ENCODE assay signal across 10 mouse cellular contexts in genomic region chr15:26717952-26718351, GRCm38 (mm10).
DNase-seq lines count a peak whose midpoint lies in the region; ATAC-seq and TF ChIP-seq lines count a peak whose summit lies in the region.
"Had no signal": no experiment of that assay in that cellular context is flagged by ENCODE, and none has a peak within 500 bp of the region (broad histone marks: within the 10 kb centered on the region; RNA-seq: fewer than 3 reads in every experiment).

No protein-coding gene starts in this region.

- peak overlapping the region; percentile 59 for H3K27ac ChIP-seq in heart, embryonic 13.5 days (replicated peaks)
- H3K27ac ChIP-seq in heart, adult 2 months, result no peak overlapping the region
- H3K27ac ChIP-seq in hindbrain, embryonic 16.5 days (ENCODE audit: low read depth, low read length), result no peak overlapping the region; the same call in 1 of the 2 replicates

- WGBS in heart, embryonic 13.5 days, result 32% methylated on average over 7 of the region's 7 CpGs
- WGBS in heart, adult 2 months, result 40% methylated on average over 7 of the region's 7 CpGs
- 44% methylated on average over 7 of the region's 7 CpGs for WGBS in hindbrain, embryonic 16.5 days

- peaks cover 28% of the 10 kb centered on the region for H3K4me1 ChIP-seq in heart, embryonic 13.5 days
- no peaks in the 10 kb centered on the region; the same call in 1 of the 2 replicates for H3K4me1 ChIP-seq in heart, adult 2 months (ENCODE audit: control insufficient read depth, insufficient read depth, low read length)
- peaks cover 5% of the 10 kb centered on the region for H3K4me1 ChIP-seq in hindbrain, embryonic 16.5 days (ENCODE audit: control insufficient read depth, insufficient read depth, low read depth, low read length)

- no peak for DNase-seq in heart, adult 2 months
- DNase-seq in ovary, postnatal 36 days (ENCODE audit: low spot score), result peak; percentile 37
- no peak for DNase-seq in ovary, postnatal 14 days (ENCODE audit: low spot score)
- DNase-seq in thymus, postnatal 14 days, result no peak
- no peak for DNase-seq in Muller cell, postnatal 12 days (ENCODE audit: inconsistent ontology term)
- DNase-seq in layer of hippocampus, postnatal 14 days (ENCODE audit: low spot score in 2 of 2), result no peak
- DNase-seq: cerebellum, adult 11-12 months had no signal

- TF ChIP-seq CTCF in heart, adult 2 months (IDR thresholded peaks at IDR 0.05), result no peak

- no peak for TF ChIP-seq EP300 in heart, adult 2 months (IDR thresholded peaks at IDR 0.05; ENCODE audit: insufficient read depth, low read depth, low read length)

- H3K9me3 ChIP-seq in heart, embryonic 13.5 days, result no peaks in the 10 kb centered on the region
- H3K9me3 ChIP-seq in hindbrain, embryonic 16.5 days (ENCODE audit: control insufficient read depth, low read length), result no peaks in the 10 kb centered on the region

- no peaks in the 10 kb centered on the region for H3K36me3 ChIP-seq in heart, embryonic 13.5 days
- no peaks in the 10 kb centered on the region for H3K36me3 ChIP-seq in heart, adult 2 months (ENCODE audit: control insufficient read depth, insufficient read depth, low read length)
- no peaks in the 10 kb centered on the region for H3K36me3 ChIP-seq in hindbrain, embryonic 16.5 days (ENCODE audit: control insufficient read depth, insufficient read depth, low read length)

- no peak for ATAC-seq in heart, embryonic 13.5 days (ENCODE audit: extremely low read depth, insufficient number of reproducible peaks, low FRiP score, low TSS enrichment)
- ATAC-seq in hindbrain, embryonic 16.5 days, result peak; percentile 31
- ATAC-seq: forebrain, embryonic 14.5 days had no signal

- H3K4me3 ChIP-seq in heart, embryonic 13.5 days, result no peak overlapping the region
- H3K4me3 ChIP-seq in heart, adult 2 months, result no peak overlapping the region
- no peak overlapping the region for H3K4me3 ChIP-seq in hindbrain, embryonic 16.5 days (ENCODE audit: low read length)

- H3K27me3 ChIP-seq in heart, embryonic 13.5 days (replicated peaks), result no peaks in the 10 kb centered on the region
- no peaks in the 10 kb centered on the region for H3K27me3 ChIP-seq in heart, adult 2 months (ENCODE audit: control insufficient read depth, insufficient read depth, low read length)
- H3K27me3 ChIP-seq in hindbrain, embryonic 16.5 days (replicated peaks; ENCODE audit: control insufficient read depth, insufficient read depth, low read length), result no peaks in the 10 kb centered on the region

- TF ChIP-seq POLR2A in heart, adult 2 months (IDR thresholded peaks at IDR 0.05; ENCODE audit: insufficient read depth, low read depth, low read length), result no peak

- intact Hi-C loops in heart, adult 2 months (cut with DNase I), result no loop called here

- no peak overlapping the region for H3K9ac ChIP-seq in heart, embryonic 13.5 days
- no peak overlapping the region for H3K9ac ChIP-seq in heart, adult 2 months (ENCODE audit: low read depth, low read length)
- no peak overlapping the region for H3K9ac ChIP-seq in hindbrain, embryonic 16.5 days (ENCODE audit: low read depth, low read length)

- no peaks in the 10 kb centered on the region for H3K79me2 ChIP-seq in heart, adult 2 months (replicated peaks; ENCODE audit: control insufficient read depth, insufficient read depth, low read length)

- H3K4me2 ChIP-seq in heart, embryonic 13.5 days, result no peak overlapping the region
- no peak overlapping the region for H3K4me2 ChIP-seq in hindbrain, embryonic 16.5 days (ENCODE audit: low read length)
